Mouse (Mus musculus) limb, embryonic 13.5 days (tissue): ENCODE results near the gene Dock8. TPM values are rescaled to one million over a fixed set of nuclear protein-coding genes. Genes with fewer than 3 reads are reported as not detected.

Experiments
- ATAC-seq: fragments of 200-750 bp; cut with Nextera tagmentation; 2 replicates; pipeline ENCODE4 v1.8.0; 2017; ENCODE audit warnings: low read depth, moderate number of reproducible peaks, moderate TSS enrichment; ENCODE audit not compliant: low FRiP score
- H3K27ac ChIP-seq: fragments of 300-500 bp; sonication (generic); 2 replicates; pipeline ENCODE4 v1.5.1; 2015; ENCODE audit warnings: inconsistent platforms, mild to moderate bottlenecking, moderate library complexity
- H3K27me3 ChIP-seq: fragments of 300-500 bp; sonication (generic); 2 replicates; pipeline ENCODE4 v1.6.1; 2015; ENCODE audit warnings: mild to moderate bottlenecking, inconsistent platforms
- H3K36me3 ChIP-seq: fragments of 300-500 bp; sonication (generic); 2 replicates; pipeline ENCODE4 v1.6.1; 2015; ENCODE audit warnings: inconsistent platforms, mild to moderate bottlenecking, moderate library complexity
- H3K4me1 ChIP-seq: fragments of 300-500 bp; sonication (generic); 2 replicates; pipeline ENCODE4 v1.6.1; 2015; ENCODE audit warnings: inconsistent platforms
- H3K4me2 ChIP-seq: fragments of 300-500 bp; sonication (generic); replicated peaks from 2 replicates; pipeline ENCODE4 v1.6.1; 2015; ENCODE audit warnings: inconsistent platforms, mild to moderate bottlenecking, moderate library complexity
- H3K4me3 ChIP-seq: fragments of 300-500 bp; sonication (generic); 2 replicates; pipeline ENCODE4 v1.5.1; 2015; ENCODE audit warnings: moderate library complexity, mild to moderate bottlenecking, inconsistent platforms
- H3K9ac ChIP-seq: fragments of 300-500 bp; sonication (generic); 2 replicates; pipeline ENCODE4 v1.6.1; 2015; ENCODE audit warnings: mild to moderate bottlenecking, inconsistent platforms
- H3K9me3 ChIP-seq: fragments of 300-500 bp; sonication (generic); 2 replicates; pipeline ENCODE4 v1.6.1; 2016; ENCODE audit warnings: inconsistent platforms
- WGBS: fragments of 180-500 bp; shearing (Covaris S2); methylation state at CpG from one replicate; pipeline ENCODE4 v1.1.7; 2015; 5-methylcytosine and 5-hydroxymethylcytosine counted together
- polyA plus RNA-seq: library from polyadenylated mRNA; unstranded; fragments of >200 nt; fragmentation: Nextera tagmentation; extraction: Ambion mirVana; gene quantifications from 2 replicates; pipeline ENCODE4 v1.2.1, GENCODE M21; 2015

The Dock8 gene
- polyA plus RNA-seq, 1 experiment from 2014 or later, result 5.5 TPM

GRCm38 (mm10) chr19:25052355-25052754 is 53.0 kb downstream of the Dock8 start:
- Histone ChIP-seq H3K4me3 (no peak overlapping the region), H3K36me3 (no peaks in the 10 kb centered on the region), H3K27ac (no peak overlapping the region), H3K9ac (no peak overlapping the region), H3K4me1 (0 out of 2 replicates have a peak, but pooled peaks cover 3% of the 10 kb centered on the region), H3K9me3 (no peaks in the 10 kb centered on the region), H3K4me2 (no peak overlapping the region), H3K27me3 (no peaks in the 10 kb centered on the region)
- 86% methylated on average over 7 of the region's 7 CpGs for WGBS
- no peak for ATAC-seq

GRCm38 (mm10) chr19:25053152-25053551 is 53.8 kb downstream of the Dock8 start:
- no peak overlapping the region for H3K4me2 ChIP-seq
- 84% methylated on average over 7 of the region's 7 CpGs for WGBS
- H3K36me3 ChIP-seq, result no peaks in the 10 kb centered on the region
- H3K27me3 ChIP-seq, result no peaks in the 10 kb centered on the region
- H3K9ac ChIP-seq, result 0 out of 2 replicates have a peak overlapping the region, but pooled peaks have one; percentile 19
- no peaks in the 10 kb centered on the region for H3K9me3 ChIP-seq
- no peak overlapping the region for H3K27ac ChIP-seq
- H3K4me1 ChIP-seq, result 0 out of 2 replicates have a peak, but pooled peaks cover 3% of the 10 kb centered on the region
- H3K4me3 ChIP-seq, result no peak overlapping the region
- ATAC-seq, result no peak

- no peak overlapping the region for H3K4me3 ChIP-seq
- H3K9me3 ChIP-seq, result no peaks in the 10 kb centered on the region
- H3K27me3 ChIP-seq, result no peaks in the 10 kb centered on the region
- 91% methylated on average over 7 of the region's 7 CpGs for WGBS
- H3K36me3 ChIP-seq, result no peaks in the 10 kb centered on the region
- ATAC-seq, result no peak
- no peak overlapping the region for H3K9ac ChIP-seq
- H3K27ac ChIP-seq, result no peak overlapping the region
- no peak overlapping the region for H3K4me2 ChIP-seq
- peaks cover 6% of the 10 kb centered on the region for H3K4me1 ChIP-seq
These were observed 55.7 kb downstream of the Dock8 start for GRCm38 (mm10) chr19:25055025-25055424.

- 89% methylated on average over 7 of the region's 7 CpGs for WGBS
- Histone ChIP-seq H3K27me3 (no peaks in the 10 kb centered on the region), H3K4me1 (peaks cover 11% of the 10 kb centered on the region), H3K36me3 (no peaks in the 10 kb centered on the region), H3K9me3 (no peaks in the 10 kb centered on the region), H3K4me2 (no peak overlapping the region), H3K27ac (no peak overlapping the region), H3K4me3 (no peak overlapping the region), H3K9ac (no peak overlapping the region)
- ATAC-seq, result no peak
These were observed 56.2 kb downstream of the Dock8 start for GRCm38 (mm10) chr19:25055559-25055958.

- H3K4me2 ChIP-seq, result no peak overlapping the region
- H3K4me1 ChIP-seq, result peaks cover 18% of the 10 kb centered on the region
- H3K4me3 ChIP-seq, result no peak overlapping the region
- H3K27ac ChIP-seq, result no peak overlapping the region
- H3K9ac ChIP-seq, result no peak overlapping the region
- H3K36me3 ChIP-seq, result no peaks in the 10 kb centered on the region
- H3K27me3 ChIP-seq, result no peaks in the 10 kb centered on the region
- 82% methylated on average over 10 of the region's 10 CpGs for WGBS
- H3K9me3 ChIP-seq, result no peaks in the 10 kb centered on the region
- no peak for ATAC-seq
These were observed 56.9 kb downstream of the Dock8 start for GRCm38 (mm10) chr19:25056224-25056623.

GRCm38 (mm10) chr19:25057826-25058225 is 58.5 kb downstream of the Dock8 start:
- Histone ChIP-seq H3K4me1 (peaks cover 19% of the 10 kb centered on the region), H3K27me3 (no peaks in the 10 kb centered on the region), H3K9me3 (no peaks in the 10 kb centered on the region), H3K36me3 (no peaks in the 10 kb centered on the region), H3K27ac (no peak overlapping the region), H3K9ac (no peak overlapping the region), H3K4me3 (no peak overlapping the region), H3K4me2 (no peak overlapping the region)
- ATAC-seq, result no peak
- 93% methylated on average over 8 of the region's 8 CpGs for WGBS

- peaks cover 17% of the 10 kb centered on the region for H3K4me1 ChIP-seq
- H3K4me2 ChIP-seq, result peak overlapping the region; percentile 48
- H3K9me3 ChIP-seq, result no peaks in the 10 kb centered on the region
- ATAC-seq, result no peak
- WGBS, result 61% methylated on average over 7 of the region's 7 CpGs
- no peak overlapping the region for H3K9ac ChIP-seq
- no peak overlapping the region for H3K4me3 ChIP-seq
- no peaks in the 10 kb centered on the region for H3K27me3 ChIP-seq
- H3K27ac ChIP-seq, result peak overlapping the region; percentile 23; the same call in 1 of the 2 replicates
- no peaks in the 10 kb centered on the region for H3K36me3 ChIP-seq
These were observed 60.6 kb downstream of the Dock8 start for GRCm38 (mm10) chr19:25059847-25060364.

GRCm38 (mm10) chr19:25060375-25060774 is 61.0 kb downstream of the Dock8 start:
- WGBS, result 20% methylated on average over 9 of the region's 9 CpGs
- Histone ChIP-seq H3K4me3 (peak overlapping the region; percentile 19), H3K27me3 (no peaks in the 10 kb centered on the region), H3K4me1 (peaks cover 17% of the 10 kb centered on the region), H3K36me3 (no peaks in the 10 kb centered on the region), H3K4me2 (peak overlapping the region; percentile 48), H3K9me3 (no peaks in the 10 kb centered on the region), H3K9ac (0 out of 2 replicates have a peak overlapping the region, but pooled peaks have one; percentile 31), H3K27ac (peak overlapping the region; percentile 23; the same call in 1 of the 2 replicates)
- ATAC-seq, result peak; percentile 79

GRCm38 (mm10) chr19:25062188-25062856 is 63.0 kb downstream of the Dock8 start:
- 84% methylated on average over 9 of the region's 9 CpGs for WGBS
- Histone ChIP-seq H3K36me3 (no peaks in the 10 kb centered on the region), H3K9me3 (no peaks in the 10 kb centered on the region), H3K4me3 (no peak overlapping the region), H3K4me2 (no peak overlapping the region), H3K27me3 (no peaks in the 10 kb centered on the region), H3K27ac (no peak overlapping the region), H3K4me1 (peaks cover 17% of the 10 kb centered on the region), H3K9ac (no peak overlapping the region)
- ATAC-seq, result no peak

GRCm38 (mm10) chr19:25062857-25063240 is 63.5 kb downstream of the Dock8 start:
- Histone ChIP-seq H3K4me3 (no peak overlapping the region), H3K36me3 (no peaks in the 10 kb centered on the region), H3K27ac (no peak overlapping the region), H3K9me3 (no peaks in the 10 kb centered on the region), H3K27me3 (no peaks in the 10 kb centered on the region), H3K9ac (no peak overlapping the region), H3K4me2 (no peak overlapping the region), H3K4me1 (peaks cover 17% of the 10 kb centered on the region)
- 76% methylated on average over 2 of the region's 2 CpGs for WGBS
- ATAC-seq, result no peak

GRCm38 (mm10) chr19:25066229-25066628 is 66.9 kb downstream of the Dock8 start:
- no peak overlapping the region for H3K9ac ChIP-seq
- H3K4me1 ChIP-seq, result peaks cover 2% of the 10 kb centered on the region
- H3K27ac ChIP-seq, result no peak overlapping the region
- H3K36me3 ChIP-seq, result no peaks in the 10 kb centered on the region
- H3K27me3 ChIP-seq, result no peaks in the 10 kb centered on the region
- WGBS, result 86% methylated on average over 9 of the region's 9 CpGs
- no peak overlapping the region for H3K4me2 ChIP-seq
- no peaks in the 10 kb centered on the region for H3K9me3 ChIP-seq
- no peak for ATAC-seq
- H3K4me3 ChIP-seq, result no peak overlapping the region

GRCm38 (mm10) chr19:25068518-25068917 is 69.2 kb downstream of the Dock8 start:
- Histone ChIP-seq H3K4me3 (no peak overlapping the region), H3K4me2 (no peak overlapping the region), H3K27ac (no peak overlapping the region), H3K36me3 (no peaks in the 10 kb centered on the region), H3K27me3 (no peaks in the 10 kb centered on the region), H3K9me3 (no peaks in the 10 kb centered on the region), H3K4me1 (no peaks in the 10 kb centered on the region), H3K9ac (no peak overlapping the region)
- no peak for ATAC-seq
- WGBS, result 87% methylated on average over 8 of the region's 8 CpGs

- ATAC-seq, result no peak
- Histone ChIP-seq H3K27ac (no peak overlapping the region), H3K27me3 (no peaks in the 10 kb centered on the region), H3K4me3 (no peak overlapping the region), H3K9ac (no peak overlapping the region), H3K4me1 (no peaks in the 10 kb centered on the region), H3K4me2 (no peak overlapping the region), H3K9me3 (no peaks in the 10 kb centered on the region), H3K36me3 (no peaks in the 10 kb centered on the region)
- 94% methylated on average over 9 of the region's 9 CpGs for WGBS
These were observed 73.2 kb downstream of the Dock8 start for GRCm38 (mm10) chr19:25072521-25072920.
